Mouse (Mus musculus): ENCODE results near the gene Gad2. TPM values are rescaled to one million over a fixed set of nuclear protein-coding genes. Genes with fewer than 3 reads are reported as not detected.

Gene Gad2
- polyA plus RNA-seq, 1 experiment from 2014 or later = 0.20 TPM

DNA sequence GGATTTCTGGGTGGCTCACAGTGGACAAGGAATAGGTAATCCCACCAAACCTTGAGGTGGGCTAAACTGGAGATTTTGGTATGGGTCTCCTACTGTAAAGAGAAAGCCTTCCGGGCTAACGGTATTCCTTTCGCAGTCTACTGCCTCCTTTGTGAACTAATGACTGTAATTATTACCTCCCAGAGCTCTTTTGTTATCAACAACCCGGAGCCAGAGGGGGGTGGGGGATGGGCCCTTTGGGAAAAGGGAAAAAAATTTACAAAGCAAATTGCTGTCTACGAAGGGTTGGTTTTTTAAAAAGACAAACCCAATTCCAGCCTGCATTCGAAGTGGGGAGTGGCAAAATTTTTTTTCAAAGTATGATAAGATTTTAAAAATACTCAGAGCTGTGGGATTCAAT lies 2.0 kb upstream of the Gad2 start:
- 2% methylated on average over 6 of the region's 6 CpGs for WGBS
- Histone ChIP-seq H3K36me3 (ENCODE audit: control insufficient read depth, insufficient read depth) (no peaks in the 10 kb centered on the region), H3K4me1 (ENCODE audit: control insufficient read depth, insufficient read depth, low read length) (peaks cover 12% of the 10 kb centered on the region), H3K9me3 (replicated peaks; ENCODE audit: control insufficient read depth, low read length) (peaks cover under 1% of the 10 kb centered on the region; the same call in 1 of the 2 replicates), H3K4me3 (ENCODE audit: low read length) (no peak overlapping the region), H3K4me2 (ENCODE audit: low read depth, low read length) (no peak overlapping the region), H3K9ac (ENCODE audit: low read length) (no peak overlapping the region), H3K27ac (ENCODE audit: low read length) (no peak overlapping the region), H3K27me3 (ENCODE audit: control insufficient read depth, insufficient read depth, low read length) (peaks cover 79% of the 10 kb centered on the region)
- ATAC-seq (replicated peaks; ENCODE audit: extremely low read depth, insufficient read depth, low FRiP score) = no peak

DNA sequence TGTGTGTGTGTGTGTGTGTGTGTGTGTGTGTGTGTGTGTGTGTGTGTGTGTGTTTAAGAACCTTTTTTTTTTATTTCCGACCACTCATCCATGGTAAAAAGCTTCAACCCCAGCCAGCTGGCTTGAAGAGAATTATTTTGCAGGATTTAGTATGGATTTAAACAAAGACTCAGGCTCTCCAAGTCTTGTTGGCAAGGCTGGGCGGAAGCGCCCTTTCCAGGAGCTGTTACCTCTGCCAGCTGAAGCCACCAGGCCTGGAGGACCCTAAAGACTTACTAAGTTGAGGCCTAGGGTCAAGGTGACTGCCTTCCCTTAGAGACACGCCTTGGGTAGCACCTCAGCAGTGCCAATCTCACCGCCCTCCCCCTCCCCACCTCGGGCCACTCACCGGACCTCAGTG lies 1.5 kb upstream of the Gad2 start:
- WGBS = 4% methylated on average over 7 of the region's 7 CpGs

DNA sequence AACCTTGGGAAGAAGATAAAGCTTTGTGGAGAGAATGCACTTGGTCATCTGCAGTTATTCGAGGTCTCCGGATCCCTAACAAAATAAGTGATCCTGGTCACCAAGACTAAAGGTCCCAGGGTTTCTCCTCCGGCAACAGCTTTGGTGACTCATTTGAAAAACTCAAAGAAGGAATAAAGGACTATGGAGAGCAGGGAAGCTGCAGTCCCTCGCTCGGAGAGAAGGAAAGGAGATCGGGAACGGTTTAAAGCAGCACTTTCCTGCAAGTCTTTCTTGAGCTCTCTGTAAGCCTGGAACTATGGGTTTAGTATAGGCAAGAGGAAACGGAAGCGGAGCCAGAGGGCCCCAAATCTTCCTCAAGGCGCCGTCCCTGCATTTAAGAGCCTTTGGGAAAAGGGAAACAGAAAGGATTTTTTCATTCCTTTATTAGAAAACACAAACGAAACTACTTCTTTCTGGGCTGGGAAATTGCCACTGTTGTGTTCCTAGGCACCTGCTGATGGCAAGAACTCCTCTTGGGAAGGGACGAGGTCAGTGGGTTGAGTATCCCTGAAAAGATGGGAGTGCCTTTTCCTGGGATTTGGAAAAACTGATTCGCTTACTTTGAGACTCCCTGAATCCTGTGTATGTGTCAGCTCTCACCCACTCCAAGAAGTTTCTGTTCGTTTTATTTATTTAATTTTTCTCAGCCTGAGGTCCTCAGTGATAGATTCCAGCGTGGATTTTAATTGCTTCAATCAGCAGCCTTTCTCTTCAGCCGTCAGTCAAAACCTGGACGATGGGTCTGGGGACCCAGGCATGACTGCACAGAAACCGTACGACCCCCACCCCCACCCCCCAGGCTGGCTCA lies 802 bp upstream of the Gad2 start:
- H3K9me3 ChIP-seq (replicated peaks; ENCODE audit: control insufficient read depth, low read length) = no peaks in the 10 kb centered on the region
- WGBS = 5% methylated on average over 20 of the region's 20 CpGs
- no peak overlapping the region for H3K9ac ChIP-seq (ENCODE audit: low read length)
- ATAC-seq (replicated peaks; ENCODE audit: extremely low read depth, insufficient read depth, low FRiP score) = no peak
- H3K4me2 ChIP-seq (ENCODE audit: low read depth, low read length) = peak overlapping the region; percentile 74; the same call in 1 of the 2 replicates
- no peak overlapping the region for H3K4me3 ChIP-seq (ENCODE audit: low read length)
- H3K27me3 ChIP-seq (ENCODE audit: control insufficient read depth, insufficient read depth, low read length) = peaks cover 88% of the 10 kb centered on the region
- no peak overlapping the region for H3K27ac ChIP-seq (ENCODE audit: low read length)
- no peaks in the 10 kb centered on the region for H3K36me3 ChIP-seq (ENCODE audit: control insufficient read depth, insufficient read depth)
- peaks cover 12% of the 10 kb centered on the region for H3K4me1 ChIP-seq (ENCODE audit: control insufficient read depth, insufficient read depth, low read length)

More for the DNA sequence above, 1.5 kb upstream of the Gad2 start:
- Histone ChIP-seq H3K27ac (ENCODE audit: low read length) (no peak overlapping the region), H3K9ac (ENCODE audit: low read length) (no peak overlapping the region), H3K4me1 (ENCODE audit: control insufficient read depth, insufficient read depth, low read length) (peaks cover 12% of the 10 kb centered on the region), H3K4me2 (ENCODE audit: low read depth, low read length) (no peak overlapping the region), H3K4me3 (ENCODE audit: low read length) (no peak overlapping the region), H3K9me3 (replicated peaks; ENCODE audit: control insufficient read depth, low read length) (no peaks in the 10 kb centered on the region; the same call in 1 of the 2 replicates), H3K36me3 (ENCODE audit: control insufficient read depth, insufficient read depth) (no peaks in the 10 kb centered on the region), H3K27me3 (ENCODE audit: control insufficient read depth, insufficient read depth, low read length) (peaks cover 84% of the 10 kb centered on the region)
- no peak for ATAC-seq (replicated peaks; ENCODE audit: extremely low read depth, insufficient read depth, low FRiP score)

DNA sequence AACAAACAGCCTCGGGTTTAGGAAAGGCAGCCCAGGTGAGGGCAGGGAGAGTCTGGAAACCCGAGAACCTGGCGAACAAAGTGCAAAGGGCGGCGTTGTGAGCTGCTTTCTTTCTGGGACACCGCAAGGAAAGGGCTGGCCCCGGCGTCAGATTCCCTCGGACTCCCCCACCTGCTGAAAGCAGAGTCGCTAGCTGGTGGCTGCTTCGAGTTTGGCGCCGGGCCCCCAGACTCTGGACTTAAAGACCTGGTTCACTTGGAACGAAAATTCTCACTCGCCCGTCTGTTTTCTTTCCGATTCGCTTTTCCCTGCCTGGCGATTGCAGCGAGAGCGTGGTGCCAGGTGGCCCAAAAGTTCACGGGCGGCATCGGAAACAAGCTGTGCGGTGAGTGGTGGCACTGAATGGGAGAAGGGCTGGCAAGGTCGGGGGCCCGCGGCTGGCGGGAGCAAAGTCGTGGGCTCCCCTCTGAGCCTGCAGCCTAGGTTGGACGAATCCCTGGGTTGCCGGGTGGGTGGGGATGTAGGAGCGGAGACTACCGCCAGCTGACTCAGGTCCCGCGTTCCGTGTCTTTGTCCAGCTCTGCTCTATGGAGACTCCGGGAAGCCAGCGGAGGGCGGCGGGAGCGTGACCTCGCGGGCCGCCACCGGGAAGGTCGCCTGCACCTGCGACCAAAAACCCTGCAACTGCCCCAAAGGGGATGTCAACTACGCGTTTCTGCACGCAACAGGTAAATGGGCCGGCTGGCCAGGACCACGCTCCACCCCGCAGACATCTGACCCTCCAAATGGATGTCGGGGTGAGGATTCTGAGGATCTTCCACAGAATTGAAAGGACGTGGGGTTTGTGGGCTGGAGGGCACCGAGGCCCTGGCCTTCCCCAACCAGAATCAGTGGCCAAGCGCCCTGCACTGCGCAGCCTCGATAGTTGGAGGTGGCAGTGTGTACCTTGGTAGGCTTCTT lies 1.4 kb downstream of the Gad2 start:
- peaks cover 81% of the 10 kb centered on the region for H3K27me3 ChIP-seq (ENCODE audit: control insufficient read depth, insufficient read depth, low read length)
- under 1% methylated on average over 60 of the region's 60 CpGs for WGBS

DNA sequence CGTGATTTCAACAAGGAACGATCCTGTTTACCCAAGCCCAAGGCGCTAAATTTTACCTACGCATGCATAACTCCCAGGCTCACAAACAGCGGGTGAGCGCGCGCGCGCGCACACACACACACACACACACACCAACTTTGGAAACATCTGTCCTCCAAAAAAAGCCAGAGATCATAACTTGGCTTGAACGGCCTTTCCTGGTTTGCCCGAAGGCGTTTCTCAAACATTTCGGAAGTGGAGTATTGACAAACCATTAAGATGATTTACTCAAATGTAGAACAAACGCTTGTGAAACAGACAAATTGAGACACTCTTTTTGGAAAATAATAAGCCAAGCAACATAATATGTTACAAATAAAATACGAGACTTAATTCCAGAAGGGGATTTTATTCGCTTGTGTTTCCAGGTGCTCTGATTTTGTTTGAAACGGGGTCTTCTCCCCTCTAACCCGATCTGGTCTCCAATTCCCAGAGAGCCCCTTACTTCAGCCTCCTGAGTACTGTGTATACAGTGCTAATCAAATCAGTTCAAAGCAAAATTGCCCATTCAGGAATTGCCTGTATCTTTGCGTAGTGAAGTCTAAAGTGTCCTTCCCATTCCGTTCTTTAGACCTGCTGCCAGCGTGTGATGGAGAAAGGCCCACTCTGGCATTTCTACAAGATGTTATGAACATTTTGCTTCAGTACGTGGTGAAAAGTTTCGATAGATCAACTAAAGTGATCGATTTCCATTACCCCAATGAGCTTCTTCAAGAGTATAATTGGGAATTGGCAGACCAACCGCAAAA lies 2.4 kb downstream of the Gad2 start:
- no peak overlapping the region for H3K9ac ChIP-seq (ENCODE audit: low read length)
- no peaks in the 10 kb centered on the region for H3K36me3 ChIP-seq (ENCODE audit: control insufficient read depth, insufficient read depth)
- peaks cover 72% of the 10 kb centered on the region for H3K27me3 ChIP-seq (ENCODE audit: control insufficient read depth, insufficient read depth, low read length)
- H3K9me3 ChIP-seq (replicated peaks; ENCODE audit: control insufficient read depth, low read length) = no peaks in the 10 kb centered on the region
- H3K4me1 ChIP-seq (ENCODE audit: control insufficient read depth, insufficient read depth, low read length) = peaks cover 12% of the 10 kb centered on the region
- H3K4me2 ChIP-seq (ENCODE audit: low read depth, low read length) = no peak overlapping the region
- 4% methylated on average over 27 of the region's 27 CpGs for WGBS
- no peak overlapping the region for H3K4me3 ChIP-seq (ENCODE audit: low read length)
- no peak for ATAC-seq (replicated peaks; ENCODE audit: extremely low read depth, insufficient read depth, low FRiP score)
- no peak overlapping the region for H3K27ac ChIP-seq (ENCODE audit: low read length)

More for the DNA sequence above, 1.4 kb downstream of the Gad2 start:
- no peak overlapping the region for H3K27ac ChIP-seq (ENCODE audit: low read length)
- H3K4me1 ChIP-seq (ENCODE audit: control insufficient read depth, insufficient read depth, low read length) = peaks cover 12% of the 10 kb centered on the region
- peak overlapping the region; percentile 74 for H3K4me2 ChIP-seq (ENCODE audit: low read depth, low read length)
- no peak overlapping the region for H3K9ac ChIP-seq (ENCODE audit: low read length)
- H3K36me3 ChIP-seq (ENCODE audit: control insufficient read depth, insufficient read depth) = no peaks in the 10 kb centered on the region
- peak overlapping the region; percentile 49 for H3K4me3 ChIP-seq (ENCODE audit: low read length)
- no peak for ATAC-seq (replicated peaks; ENCODE audit: extremely low read depth, insufficient read depth, low FRiP score)
- no peaks in the 10 kb centered on the region for H3K9me3 ChIP-seq (replicated peaks; ENCODE audit: control insufficient read depth, low read length)

DNA sequence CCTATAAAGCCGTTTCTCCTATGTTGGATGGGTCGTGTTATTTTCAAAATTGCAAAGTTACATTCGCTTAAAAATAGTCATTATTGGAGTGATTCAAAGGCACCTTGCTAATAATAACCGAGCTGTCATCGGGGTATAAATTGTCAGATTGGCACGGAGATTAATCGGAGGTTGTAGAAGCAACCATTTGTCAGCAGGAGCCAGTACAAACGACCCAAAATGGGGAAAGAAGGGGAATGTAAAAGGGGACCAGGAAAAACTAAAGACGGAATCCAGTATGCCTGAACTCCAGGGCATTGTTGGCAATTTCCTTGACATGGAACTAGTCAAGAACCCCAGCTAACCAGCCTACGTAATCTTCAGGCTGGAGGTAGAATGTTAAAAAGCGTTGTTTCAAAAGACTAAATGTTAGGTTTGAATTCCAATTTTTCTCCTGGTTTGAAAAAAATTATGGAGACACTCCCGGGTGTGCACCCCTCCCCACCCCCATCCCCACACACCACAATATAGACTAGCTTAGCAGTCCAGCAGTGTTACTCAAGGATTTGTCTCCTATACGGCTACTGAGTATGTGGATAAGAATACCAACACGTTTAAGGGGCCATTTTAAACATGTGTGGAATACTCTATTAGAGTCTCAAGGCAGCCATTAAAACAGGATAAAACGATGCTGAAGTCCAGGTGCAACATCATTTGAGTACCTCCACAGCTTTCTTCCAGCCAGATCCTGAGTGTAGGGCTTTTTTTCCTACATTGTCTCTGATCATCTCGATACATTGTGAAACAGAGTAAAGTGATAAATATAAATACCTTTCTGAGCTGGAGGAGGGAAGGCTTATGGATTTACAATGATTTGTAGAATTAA lies 3.3 kb downstream of the Gad2 start:
- Histone ChIP-seq H3K4me1 (ENCODE audit: control insufficient read depth, insufficient read depth, low read length) (peaks cover 12% of the 10 kb centered on the region), H3K9me3 (replicated peaks; ENCODE audit: control insufficient read depth, low read length) (no peaks in the 10 kb centered on the region), H3K27ac (ENCODE audit: low read length) (no peak overlapping the region), H3K4me3 (ENCODE audit: low read length) (no peak overlapping the region), H3K9ac (ENCODE audit: low read length) (no peak overlapping the region), H3K4me2 (ENCODE audit: low read depth, low read length) (no peak overlapping the region), H3K27me3 (ENCODE audit: control insufficient read depth, insufficient read depth, low read length) (peaks cover 63% of the 10 kb centered on the region), H3K36me3 (ENCODE audit: control insufficient read depth, insufficient read depth) (no peaks in the 10 kb centered on the region)
- 15% methylated on average over 16 of the region's 16 CpGs for WGBS
- no peak for ATAC-seq (replicated peaks; ENCODE audit: extremely low read depth, insufficient read depth, low FRiP score)

DNA sequence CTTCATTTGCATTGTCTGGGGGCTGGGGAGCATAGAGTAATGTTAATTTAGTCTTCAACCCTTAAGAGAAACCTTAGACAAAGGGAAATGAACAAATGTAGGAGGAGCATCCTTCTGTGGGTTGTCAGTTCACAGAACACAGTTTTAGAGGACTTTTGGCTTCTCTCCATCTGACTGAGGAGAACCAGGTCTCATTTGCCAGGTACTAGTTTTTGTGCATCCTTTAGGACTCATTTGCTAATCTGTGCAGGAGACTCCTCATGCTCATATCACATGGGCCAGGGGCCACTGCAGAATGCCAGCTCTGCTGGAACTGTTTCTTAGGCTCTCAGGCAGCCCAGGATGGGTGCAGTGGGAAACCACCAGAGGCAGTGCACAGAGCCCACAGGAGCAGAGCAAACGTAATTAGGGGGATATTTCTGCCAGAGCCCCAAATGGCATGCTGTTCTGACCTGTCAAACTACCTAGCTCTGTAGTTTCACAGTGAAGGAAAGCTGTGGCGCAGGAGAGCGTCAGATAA lies 5.2 kb downstream of the Gad2 start:
- Histone ChIP-seq H3K27ac (ENCODE audit: low read length) (no peak overlapping the region), H3K4me3 (ENCODE audit: low read length) (no peak overlapping the region), H3K36me3 (ENCODE audit: control insufficient read depth, insufficient read depth) (no peaks in the 10 kb centered on the region), H3K4me1 (ENCODE audit: control insufficient read depth, insufficient read depth, low read length) (peaks cover 12% of the 10 kb centered on the region), H3K4me2 (ENCODE audit: low read depth, low read length) (no peak overlapping the region), H3K9me3 (replicated peaks; ENCODE audit: control insufficient read depth, low read length) (no peaks in the 10 kb centered on the region), H3K9ac (ENCODE audit: low read length) (no peak overlapping the region), H3K27me3 (ENCODE audit: control insufficient read depth, insufficient read depth, low read length) (peaks cover 44% of the 10 kb centered on the region)
- ATAC-seq (replicated peaks; ENCODE audit: extremely low read depth, insufficient read depth, low FRiP score) = no peak
- WGBS = 47% methylated on average over 3 of the region's 3 CpGs
